Mouse (Mus musculus) hindbrain, embryonic 10.5 days (tissue): ENCODE results near the gene Ear1. TPM values are rescaled to one million over a fixed set of nuclear protein-coding genes. Genes with fewer than 3 reads are reported as not detected.
"Not testable (repeated sequence)": the region's sequence is repeated elsewhere in the genome, so short reads cannot be mapped to it uniquely, and the experiment has no call there.

ENCODE experiments used
- DNase-seq: peaks from one replicate; pipeline ENCODE4 v3.0.0-alpha.2; 2017; ENCODE audit warnings: low spot score
- H3K27ac ChIP-seq: fragments of 300-500 bp; sonication (generic); 2 replicates; pipeline ENCODE4 v1.5.1; 2016; ENCODE audit warnings: mild to moderate bottlenecking, moderate library complexity
- H3K27me3 ChIP-seq: fragments of 300-500 bp; sonication (generic); 2 replicates; pipeline ENCODE4 v1.6.1; 2016; ENCODE audit warnings: mild to moderate bottlenecking; ENCODE audit not compliant: poor library complexity, insufficient read depth, severe bottlenecking
- H3K36me3 ChIP-seq: fragments of 300-500 bp; sonication (generic); 2 replicates; pipeline ENCODE4 v1.6.1; 2016; ENCODE audit warnings: mild to moderate bottlenecking, moderate library complexity
- H3K4me1 ChIP-seq: fragments of 300-500 bp; sonication (generic); replicated peaks from 2 replicates; pipeline ENCODE4 v1.6.1; 2016; ENCODE audit warnings: mild to moderate bottlenecking
- H3K4me3 ChIP-seq: fragments of 300-500 bp; sonication (generic); 2 replicates; pipeline ENCODE4 v1.5.1; 2016; ENCODE audit warnings: mild to moderate bottlenecking, moderate library complexity
- H3K9me3 ChIP-seq: fragments of 300-500 bp; sonication (generic); 2 replicates; pipeline ENCODE4 v1.6.1; 2016; ENCODE audit warnings: mild to moderate bottlenecking, moderate library complexity
- WGBS: fragments of 180-500 bp; shearing (Covaris S2); methylation state at CpG from one replicate; pipeline ENCODE4 v1.1.7; 2016; 5-methylcytosine and 5-hydroxymethylcytosine counted together
- polyA plus RNA-seq: library from polyadenylated mRNA; unstranded; fragments of >200 nt; fragmentation: Nextera tagmentation; extraction: Ambion mirVana; gene quantifications from 2 replicates; pipeline ENCODE4 v1.2.1, GENCODE M21; 2016

Ear1 gene
- not detected in 2 replicates for polyA plus RNA-seq

- H3K4me1 ChIP-seq, H3K27ac ChIP-seq, DNase-seq, H3K9me3 ChIP-seq, H3K4me3 ChIP-seq, H3K27me3 ChIP-seq, H3K36me3 ChIP-seq: not testable (repeated sequence)
- 83% methylated on average over 3 of the region's 3 CpGs for WGBS
Measured at GRCm38 (mm10) chr14:43875417-43875816, at the start of gene Ear1. Gene Ear1, minus strand, starts transcription at chr14:43875517.

- not testable (repeated sequence) for H3K36me3 ChIP-seq, H3K27me3 ChIP-seq, H3K9me3 ChIP-seq, H3K4me1 ChIP-seq
- peak; percentile 85 for DNase-seq
- Histone ChIP-seq H3K4me3 (peak within 1 kb of the TSS; percentile 56), H3K27ac (peak within 1 kb of the TSS; percentile 91)
- WGBS: 9% methylated on average over 10 of the region's 10 CpGs
Measured at GRCm38 (mm10) chr14:43924688-43925403, 49.5 kb upstream of the Ear1 start, which contains the start of gene Gm8113. Gene Gm8113, plus strand, starts transcription at chr14:43925390.

- not testable (repeated sequence) for DNase-seq, H3K36me3 ChIP-seq, H3K4me1 ChIP-seq, H3K27ac ChIP-seq, H3K9me3 ChIP-seq, H3K4me3 ChIP-seq, H3K27me3 ChIP-seq
- WGBS: 90% methylated on average over 3 of the region's 3 CpGs
Measured at GRCm38 (mm10) chr14:43923459-43923858, 48.1 kb upstream of the Ear1 start, which contains the start of gene Ear10. Gene Ear10, minus strand, starts transcription at chr14:43923559.

DNA sequence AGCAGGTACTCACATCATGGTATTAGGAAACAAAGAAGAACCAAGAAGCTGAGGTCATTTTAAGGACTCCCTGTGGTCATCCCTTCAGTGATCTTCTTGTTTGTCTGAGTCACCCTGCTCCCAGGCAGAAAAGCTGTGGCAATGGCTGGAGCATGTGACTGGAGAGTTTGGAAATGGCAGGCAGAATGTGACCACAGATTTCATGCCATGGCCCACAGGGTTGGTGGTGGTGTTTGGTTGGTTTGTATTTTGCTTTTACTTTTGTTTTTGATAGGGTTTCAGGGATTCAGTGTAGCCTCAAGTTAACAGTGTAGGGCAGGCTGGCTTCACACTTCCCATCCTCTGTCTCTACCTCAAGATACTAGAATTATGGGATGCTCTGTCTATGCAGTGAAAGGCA lies 42.9 kb upstream of the Ear1 start:
- not testable (repeated sequence) for H3K27ac ChIP-seq, DNase-seq, H3K36me3 ChIP-seq, H3K9me3 ChIP-seq, H3K27me3 ChIP-seq, H3K4me1 ChIP-seq, H3K4me3 ChIP-seq

GRCm38 (mm10) chr14:43898577-43898976 lies 23.3 kb upstream of the Ear1 start:
- 84% methylated on average over 3 of the region's 3 CpGs for WGBS
- not testable (repeated sequence) for H3K9me3 ChIP-seq, H3K27ac ChIP-seq, H3K27me3 ChIP-seq, DNase-seq, H3K4me1 ChIP-seq, H3K4me3 ChIP-seq, H3K36me3 ChIP-seq

GRCm38 (mm10) chr14:43895357-43895756 lies 20.0 kb upstream of the Ear1 start:
- not testable (repeated sequence) for DNase-seq, H3K9me3 ChIP-seq, H3K4me1 ChIP-seq, H3K4me3 ChIP-seq, H3K27me3 ChIP-seq, H3K36me3 ChIP-seq, H3K27ac ChIP-seq
- WGBS: 33% methylated on average over 2 of the region's 2 CpGs

GRCm38 (mm10) chr14:43891288-43891687 lies 16.0 kb upstream of the Ear1 start:
- not testable (repeated sequence) for H3K36me3 ChIP-seq, H3K27ac ChIP-seq, H3K4me3 ChIP-seq, H3K27me3 ChIP-seq, DNase-seq, H3K4me1 ChIP-seq, H3K9me3 ChIP-seq
- 92% methylated on average over 1 of the region's 1 CpGs for WGBS

- WGBS: 62% methylated on average over 1 of the region's 1 CpGs
- H3K4me3 ChIP-seq, H3K4me1 ChIP-seq, H3K27me3 ChIP-seq, DNase-seq, H3K9me3 ChIP-seq, H3K36me3 ChIP-seq, H3K27ac ChIP-seq: not testable (repeated sequence)
Measured at GRCm38 (mm10) chr14:43886235-43886634, 10.9 kb upstream of the Ear1 start.

GRCm38 (mm10) chr14:43879966-43880545 lies 4.7 kb upstream of the Ear1 start:
- 90% methylated on average over 5 of the region's 5 CpGs for WGBS
- H3K4me3 ChIP-seq, H3K9me3 ChIP-seq, H3K4me1 ChIP-seq, H3K36me3 ChIP-seq, DNase-seq, H3K27ac ChIP-seq, H3K27me3 ChIP-seq: not testable (repeated sequence)

DNA sequence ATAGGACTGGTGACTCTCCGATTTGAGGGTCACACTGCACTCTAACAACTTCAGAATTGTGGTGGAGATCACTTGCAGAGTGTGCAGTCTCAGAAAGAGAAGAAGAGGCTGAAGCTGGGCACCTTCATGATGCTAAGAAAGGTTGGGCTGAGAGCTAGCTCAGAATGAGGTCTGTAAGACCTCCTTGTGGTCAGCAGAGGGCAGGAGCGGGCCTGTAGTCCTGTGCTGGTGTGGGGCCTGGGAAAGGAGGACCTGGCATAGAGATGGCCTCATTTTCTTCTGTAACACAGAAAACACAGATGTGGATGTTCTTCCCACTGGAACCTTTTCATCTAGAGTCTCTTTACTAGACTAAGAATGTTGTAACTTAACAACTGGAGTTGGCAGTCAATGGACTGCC lies 2.5 kb upstream of the Ear1 start:
- not testable (repeated sequence) for H3K27ac ChIP-seq, H3K27me3 ChIP-seq, H3K4me3 ChIP-seq, H3K36me3 ChIP-seq, H3K4me1 ChIP-seq, DNase-seq, H3K9me3 ChIP-seq
- 56% methylated on average over 1 of the region's 2 CpGs for WGBS

DNA sequence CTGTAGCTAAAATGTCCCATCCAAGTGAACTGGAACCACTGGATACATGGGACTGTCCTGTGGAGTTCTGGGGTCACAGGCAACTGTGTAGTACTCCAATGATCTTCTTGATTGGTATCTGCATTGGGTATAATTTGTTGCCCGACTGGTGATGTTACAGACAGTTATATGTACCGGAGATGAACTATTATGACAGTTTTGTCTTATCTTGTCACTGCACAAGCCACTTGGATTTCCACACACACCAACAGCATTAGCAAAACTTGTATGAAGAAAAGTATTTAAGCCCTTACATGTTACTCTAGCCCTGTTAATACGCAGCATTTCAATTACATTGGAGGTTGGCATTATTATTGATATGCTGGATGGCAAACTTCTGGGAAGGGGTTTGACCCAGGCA lies 455 bp downstream of the Ear1 start:
- H3K9me3 ChIP-seq, H3K27ac ChIP-seq, H3K4me3 ChIP-seq, H3K36me3 ChIP-seq, DNase-seq, H3K27me3 ChIP-seq, H3K4me1 ChIP-seq: not testable (repeated sequence)
- WGBS: 91% methylated on average over 3 of the region's 3 CpGs

DNA sequence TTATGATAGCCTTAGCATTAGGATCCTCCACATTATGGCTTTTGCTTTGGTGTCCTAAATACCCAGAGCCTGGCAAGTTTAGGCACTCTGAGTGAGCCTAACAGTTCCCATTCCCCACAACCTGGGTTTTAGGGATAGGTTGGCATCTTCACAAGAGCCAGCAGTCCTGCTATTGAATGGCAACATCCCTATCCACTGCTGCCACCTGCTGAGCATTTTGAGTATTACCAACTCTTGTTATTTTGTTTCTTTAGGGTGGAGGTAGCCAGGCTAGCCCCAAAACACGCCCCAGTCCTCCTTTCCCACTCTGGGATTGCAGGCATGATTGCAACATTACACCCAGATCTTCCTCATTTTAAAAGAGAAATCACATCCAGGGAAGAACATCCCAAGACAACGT lies 14.8 kb downstream of the Ear1 start:
- H3K4me3 ChIP-seq, H3K27ac ChIP-seq, H3K4me1 ChIP-seq, H3K9me3 ChIP-seq, H3K27me3 ChIP-seq, H3K36me3 ChIP-seq: not testable (repeated sequence)
- 41% methylated on average over 2 of the region's 2 CpGs for WGBS
- peak; percentile 17 for DNase-seq

GRCm38 (mm10) chr14:43859465-43859864 lies 15.9 kb downstream of the Ear1 start:
- H3K27me3 ChIP-seq, H3K27ac ChIP-seq, H3K4me1 ChIP-seq, H3K9me3 ChIP-seq, H3K4me3 ChIP-seq, H3K36me3 ChIP-seq, DNase-seq: not testable (repeated sequence)
- 81% methylated on average over 5 of the region's 6 CpGs for WGBS
